Mouse (Mus musculus) granulocyte monocyte progenitor cell, adult 5-6 weeks (primary cell): ENCODE results near the gene Strn4. TPM values are rescaled to one million over a fixed set of nuclear protein-coding genes. Genes with fewer than 3 reads are reported as not detected.
A peak's percentile ranks its signal among the peaks of the same experiment; 100 is the strongest.

Experiments
- ATAC-seq: replicated peaks from 2 replicates; pipeline ENCODE4 v1.8.0; 2016; ENCODE audit warnings: mild to moderate bottlenecking, moderate TSS enrichment, inconsistent platforms; ENCODE audit not compliant: poor library complexity, severe bottlenecking
- total RNA-seq, 2 experiments: library from RNA; stranded (forward) in 1 of 2; stranded (reverse) in 1 of 2; fragments of 200-712, 200-1000 nt in 1 of 2; fragments of >200 nt in 1 of 2; fragmentation: Nextera tagmentation in 1 of 2; gene quantifications; 2 replicates each; pipeline ENCODE4 v1.2.3; 2014 to 2017

Gene Strn4
- total RNA-seq, 2 experiments from 2014 or later = 47.0 to 50.4 TPM

DNA sequence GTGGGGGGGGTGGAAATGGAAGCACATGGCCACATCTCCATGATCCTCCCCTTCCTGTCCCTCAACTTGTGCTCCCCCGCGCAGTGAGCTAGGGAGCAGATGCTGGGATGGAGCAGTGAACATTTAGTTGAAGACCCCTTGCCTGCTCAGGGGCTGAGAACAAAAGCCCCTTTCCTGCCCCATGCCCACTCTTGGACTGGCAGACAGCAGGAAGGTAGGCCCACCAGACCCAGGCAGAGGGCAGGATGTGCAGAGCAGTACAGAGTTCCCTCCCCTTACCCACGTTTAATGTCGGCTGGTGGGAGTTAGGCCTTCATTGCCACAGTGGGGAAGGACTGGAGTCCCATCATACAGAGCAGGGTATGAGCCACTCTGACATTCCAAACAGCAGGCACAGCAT lies 25.4 kb downstream of the Strn4 start:
- ATAC-seq = no peak

DNA sequence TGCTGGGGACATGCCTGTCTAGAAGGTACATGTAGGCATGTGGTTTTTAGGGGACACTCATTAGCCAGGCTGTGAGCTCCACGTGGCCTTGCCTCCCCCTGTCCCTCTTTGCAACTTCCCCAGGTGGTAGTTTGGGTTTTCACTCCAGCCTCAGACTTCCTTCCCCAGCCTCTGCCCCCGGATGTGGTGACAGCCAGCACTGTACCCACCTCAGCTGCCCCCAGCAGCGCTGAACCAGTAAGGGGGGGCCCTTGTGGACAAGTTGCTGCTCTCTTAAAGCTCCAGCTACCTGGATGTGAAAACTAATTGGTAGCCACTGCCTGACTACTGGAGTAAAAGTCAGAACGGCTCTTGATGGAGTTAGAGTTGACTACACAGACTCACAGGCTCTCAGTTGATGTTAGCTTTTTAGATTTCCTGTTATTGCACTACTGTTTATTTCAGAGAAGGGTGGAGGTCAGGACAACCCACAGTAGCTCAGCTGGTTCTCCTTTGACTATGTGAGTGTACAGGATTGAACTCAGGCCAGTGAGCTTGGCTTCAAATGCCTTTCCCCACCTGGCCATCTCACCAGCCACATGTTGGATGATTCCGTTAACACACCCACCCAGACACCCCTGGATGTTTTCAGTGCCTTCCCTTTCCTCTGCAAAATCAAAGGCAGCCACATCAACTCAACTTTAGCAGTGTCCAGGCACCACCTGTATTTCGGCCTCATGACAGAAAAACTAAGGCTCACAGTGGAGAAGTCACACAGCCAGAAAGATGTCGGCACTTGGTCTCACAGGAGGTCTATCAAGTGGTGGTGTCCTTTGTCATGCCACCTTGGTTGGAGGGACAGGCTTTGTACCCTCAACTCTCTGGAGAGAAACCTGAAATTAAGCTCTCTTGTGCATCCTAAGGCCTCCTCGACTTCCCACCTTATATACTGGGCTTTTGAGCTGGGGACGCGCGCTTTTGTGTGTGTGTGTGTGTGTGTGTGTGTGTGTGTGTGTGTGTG lies 26.2 kb downstream of the Strn4 start:
- ATAC-seq = peak; percentile 67

GRCm38 (mm10) chr7:16842645-16843063 lies 27.0 kb downstream of the Strn4 start, which contains the start of gene Prkd2:
Gene Prkd2, plus strand, starts transcription at chr7:16842902.
- ATAC-seq = peak; percentile 71

DNA sequence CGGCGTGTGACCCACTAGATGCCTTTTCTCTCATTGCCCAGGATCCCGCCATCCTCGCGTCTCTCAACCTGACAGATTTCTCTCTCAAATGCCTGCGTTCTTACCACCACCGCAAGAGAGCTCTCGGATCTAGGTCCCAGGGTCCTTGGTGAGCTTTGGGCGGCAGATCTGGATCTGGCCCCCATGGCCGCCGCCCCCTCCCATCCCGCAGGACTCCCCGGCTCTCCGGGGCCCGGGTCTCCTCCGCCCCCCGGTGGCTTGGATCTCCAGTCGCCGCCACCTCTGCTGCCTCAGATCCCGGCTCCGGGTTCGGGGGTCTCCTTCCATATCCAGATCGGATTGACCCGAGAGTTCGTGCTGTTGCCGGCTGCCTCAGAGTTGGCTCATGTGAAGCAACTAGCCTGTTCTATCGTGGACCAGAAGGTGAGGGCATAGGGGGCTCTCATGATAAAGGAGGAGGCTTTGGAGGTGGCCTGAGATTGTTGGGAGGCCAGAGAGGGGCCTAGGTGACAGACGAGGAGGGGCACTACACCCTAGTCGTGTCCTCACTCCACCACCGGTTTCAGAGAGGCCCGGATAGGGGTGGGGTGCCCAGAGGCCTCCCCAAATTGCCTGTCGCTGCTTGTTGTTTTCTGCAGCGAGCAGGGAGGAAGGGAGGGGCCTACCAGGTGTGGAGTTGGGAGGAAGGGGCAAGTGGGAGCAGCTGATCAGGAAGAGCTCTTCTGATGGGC lies 27.9 kb downstream of the Strn4 start:
- ATAC-seq = no peak

GRCm38 (mm10) chr7:16844696-16845071 lies 29.0 kb downstream of the Strn4 start:
- ATAC-seq = no peak

GRCm38 (mm10) chr7:16845072-16845819 lies 29.6 kb downstream of the Strn4 start:
- peak; percentile 4; the same call in 1 of the 2 replicates for ATAC-seq

GRCm38 (mm10) chr7:16845820-16846167 lies 30.1 kb downstream of the Strn4 start:
- no peak for ATAC-seq

- no peak for ATAC-seq
Measured at GRCm38 (mm10) chr7:16846775-16847174, 31.1 kb downstream of the Strn4 start.

- ATAC-seq = no peak
Measured at GRCm38 (mm10) chr7:16847507-16847906, 31.8 kb downstream of the Strn4 start.

DNA sequence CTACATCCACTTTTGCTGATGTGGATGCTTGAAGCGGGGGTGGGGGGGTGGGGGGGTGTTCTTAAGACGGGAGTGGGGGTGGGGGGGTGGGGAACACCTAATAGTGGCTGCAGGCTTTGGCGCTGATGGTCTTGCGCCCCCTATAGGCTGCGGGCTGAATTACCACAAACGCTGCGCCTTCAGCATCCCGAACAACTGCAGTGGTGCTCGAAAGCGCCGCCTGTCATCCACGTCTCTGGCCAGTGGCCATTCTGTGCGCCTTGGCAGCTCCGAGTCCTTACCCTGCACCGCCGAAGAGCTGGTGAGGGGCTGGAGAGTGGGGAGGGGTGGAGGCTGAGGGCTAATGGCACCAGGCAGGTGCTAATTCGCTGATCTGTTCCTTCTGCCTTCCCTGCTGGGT lies 32.9 kb downstream of the Strn4 start:
- ATAC-seq = peak; percentile 24; the same call in 1 of the 2 replicates

GRCm38 (mm10) chr7:16851636-16852035 lies 35.9 kb downstream of the Strn4 start:
- no peak for ATAC-seq

GRCm38 (mm10) chr7:16853302-16853831 lies 37.7 kb downstream of the Strn4 start:
- no peak for ATAC-seq

DNA sequence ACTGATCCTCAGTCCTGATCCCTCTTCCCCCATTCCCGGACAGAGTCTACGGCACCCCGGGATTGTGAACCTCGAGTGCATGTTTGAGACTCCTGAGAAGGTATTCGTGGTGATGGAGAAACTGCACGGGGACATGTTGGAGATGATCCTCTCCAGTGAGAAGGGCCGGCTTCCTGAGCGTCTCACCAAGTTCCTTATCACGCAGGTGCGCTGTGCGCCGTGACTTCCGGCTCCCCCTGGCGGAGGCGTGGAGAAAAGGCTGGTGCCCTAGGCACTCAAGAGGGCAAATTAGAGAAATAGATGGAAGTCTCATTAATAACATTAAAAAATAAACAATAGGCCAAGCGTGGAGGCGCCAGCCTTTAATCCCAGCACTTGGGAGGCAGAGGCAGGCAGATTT lies 42.6 kb downstream of the Strn4 start:
- ATAC-seq = peak; percentile 75

GRCm38 (mm10) chr7:16859902-16860651 lies 44.4 kb downstream of the Strn4 start:
- peak; percentile 59 for ATAC-seq

GRCm38 (mm10) chr7:16867488-16867887 lies 51.8 kb downstream of the Strn4 start:
- no peak for ATAC-seq

GRCm38 (mm10) chr7:16869497-16869896 lies 53.8 kb downstream of the Strn4 start:
- no peak for ATAC-seq

- ATAC-seq = no peak
Measured at GRCm38 (mm10) chr7:16871600-16871999, 55.9 kb downstream of the Strn4 start.

DNA sequence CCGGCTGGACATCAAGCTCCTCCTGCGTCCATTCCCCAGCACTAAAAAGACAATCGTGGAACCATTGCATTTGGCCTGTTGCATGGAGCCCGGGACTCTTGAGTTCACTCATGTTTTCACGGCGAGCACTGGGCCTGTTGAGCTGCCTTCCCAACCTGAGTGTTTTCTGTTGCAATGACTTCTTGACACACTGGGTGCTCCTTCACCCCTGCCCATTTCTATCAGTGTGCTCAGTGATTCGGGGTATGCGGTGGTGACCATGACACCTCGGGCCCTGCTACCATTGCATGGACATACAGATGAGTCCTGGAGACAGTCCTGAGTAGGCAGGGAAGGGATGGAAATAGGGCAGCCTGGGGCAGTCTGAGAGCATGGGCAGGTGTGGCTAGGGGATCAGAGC lies 56.8 kb downstream of the Strn4 start:
- no peak for ATAC-seq

DNA sequence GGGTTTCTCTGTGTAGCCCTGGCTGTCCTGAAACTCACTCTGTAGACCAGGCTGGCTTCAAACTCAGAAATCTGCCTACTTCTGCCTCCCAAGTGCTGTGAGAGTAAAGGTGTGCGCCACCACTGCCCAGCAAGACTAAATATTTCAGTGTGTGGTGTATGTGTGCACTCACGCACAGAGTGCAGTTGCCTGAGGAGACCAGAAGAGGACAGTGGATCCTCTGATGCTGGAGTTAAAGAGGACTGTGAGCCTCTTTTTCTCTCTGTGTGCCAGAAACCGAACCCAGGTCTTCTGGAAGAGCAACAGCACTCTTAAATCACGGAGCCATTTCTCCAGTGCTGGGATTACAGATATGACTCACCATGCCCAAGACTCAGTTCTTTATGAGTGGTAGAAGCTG lies 57.7 kb downstream of the Strn4 start:
- no peak for ATAC-seq

DNA sequence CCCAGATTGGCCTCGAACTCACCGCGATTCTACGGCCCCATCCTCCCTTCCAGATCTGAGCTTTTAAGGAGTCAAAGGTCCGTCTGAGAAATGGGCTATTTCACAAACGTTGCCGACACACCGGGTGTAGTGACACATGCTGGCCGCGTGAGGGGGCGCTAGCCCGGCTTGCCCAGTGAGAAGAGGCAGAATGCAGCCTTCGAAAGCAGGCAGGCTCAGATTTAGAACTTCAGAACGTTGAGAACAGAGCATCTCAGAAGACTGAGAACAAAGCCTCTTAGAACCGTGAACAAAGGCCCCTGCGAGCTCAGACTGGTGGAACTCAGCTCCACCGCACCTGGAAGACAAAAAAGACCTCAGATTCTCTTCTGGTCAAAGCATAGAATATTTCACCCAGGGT lies 58.5 kb downstream of the Strn4 start:
- peak; percentile 51 for ATAC-seq
